Mouse (Mus musculus) left cerebral cortex, adult 9 months (tissue): ENCODE measurements at regions not wholly inside any gene's neighbourhood (a gene's known extent, or its start where the extent isn't known, plus 50 kb on each side); places are given as distances from the start of the nearest gene placed in this dataset.

ENCODE experiments used
- DNase-seq, 2 experiments: peaks; one replicate each; pipeline ENCODE4 v3.0.0; 2022; ENCODE audit warnings: low spot score in 2 of 2

DNA sequence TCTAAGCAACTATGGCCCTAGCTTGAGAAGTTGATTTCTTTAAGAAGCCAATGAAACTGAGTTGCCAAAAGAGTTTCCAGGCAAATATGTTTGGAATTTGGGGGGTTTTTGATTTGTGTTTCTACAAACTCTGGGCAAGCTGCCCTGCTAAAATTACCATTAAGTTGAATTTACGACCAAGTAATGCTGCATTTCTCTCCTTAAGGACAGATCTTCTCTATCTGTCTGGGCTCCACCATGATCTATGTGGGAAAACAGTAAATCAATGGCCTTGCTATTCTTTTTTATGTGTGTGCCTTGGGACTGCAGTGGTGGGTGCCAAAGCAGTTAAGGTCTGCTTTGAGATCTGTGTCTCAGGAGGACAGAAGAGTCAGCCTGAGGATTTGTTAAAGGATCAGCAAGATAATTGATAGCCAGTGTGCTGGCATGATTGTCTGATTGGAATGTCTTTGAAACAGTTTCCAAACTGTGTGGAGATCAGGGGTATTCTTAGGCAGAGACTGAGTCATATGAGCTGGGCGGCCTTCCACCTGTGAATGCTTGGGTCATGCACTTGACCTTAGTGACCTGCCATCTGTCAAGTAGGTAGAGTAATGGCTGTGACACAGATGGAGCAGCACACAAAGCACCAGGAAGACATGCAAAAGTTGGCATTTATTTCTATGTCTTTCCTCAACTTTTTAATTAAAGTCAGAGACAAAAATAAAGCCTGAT is 91.1 kb upstream of the Pmch start:
- no peak for DNase-seq

DNA sequence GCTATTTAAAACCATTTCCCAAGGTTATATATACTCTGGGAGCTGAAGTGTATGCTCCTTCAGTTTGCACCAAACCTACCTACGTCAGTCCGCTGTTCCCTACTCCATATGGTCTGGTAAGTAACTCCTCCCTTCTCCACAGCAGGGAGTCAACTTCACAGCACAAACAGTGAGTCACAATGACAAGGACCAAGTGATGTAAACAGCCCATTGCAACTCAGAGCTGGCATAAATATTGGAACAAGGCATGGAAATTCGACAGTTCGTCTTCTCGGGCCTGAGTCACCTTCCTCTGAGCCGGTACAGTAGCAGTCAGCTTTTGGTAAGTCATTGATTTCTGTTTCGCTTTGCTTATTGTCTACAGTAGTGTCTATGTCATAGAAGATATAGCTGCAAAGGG is 82.2 kb upstream of the Pmch start:
- DNase-seq = peak in 1 of 2 experiments; percentile 3

DNA sequence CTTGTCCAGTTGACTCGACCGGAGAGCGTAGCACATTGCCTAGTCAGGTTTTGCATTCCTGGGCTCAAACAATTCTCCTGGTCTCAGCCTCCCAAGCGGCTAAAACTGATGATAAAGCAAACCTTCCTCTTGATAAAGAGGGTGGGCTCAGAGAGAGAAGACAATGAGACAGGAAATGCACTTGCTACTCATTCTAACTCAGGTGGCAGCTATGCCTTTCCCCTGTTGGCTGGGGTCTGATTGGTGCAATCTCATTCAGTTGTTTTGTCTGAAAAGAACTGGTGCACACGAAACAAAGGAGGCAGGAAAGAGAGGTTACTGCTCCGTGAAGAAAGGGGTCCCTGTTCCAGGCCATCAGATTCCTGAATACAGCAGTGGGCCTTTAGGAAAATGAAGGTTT is 80.0 kb upstream of the Pmch start:
- DNase-seq = no peak

DNA sequence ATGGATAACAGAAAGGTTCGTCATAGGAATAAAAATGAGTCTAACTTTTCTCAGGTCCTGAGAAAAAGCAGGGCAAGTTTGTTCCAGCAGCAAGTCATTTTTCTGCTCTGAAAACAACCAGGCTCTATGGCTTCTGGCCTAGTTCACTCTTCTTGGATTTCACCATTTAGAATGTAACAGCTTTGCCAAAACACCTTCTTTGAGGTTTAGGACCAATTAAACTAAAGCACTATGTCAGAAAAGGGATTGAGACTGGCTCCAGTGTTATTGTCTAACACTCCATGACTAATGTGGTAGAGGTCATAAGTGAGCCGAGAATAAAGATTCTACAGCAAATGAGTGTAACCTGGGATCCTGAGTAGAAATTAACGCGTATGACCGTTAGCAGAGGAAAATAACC is 58.9 kb upstream of the Pmch start:
- no peak for DNase-seq
